Mouse (Mus musculus) T-helper 1 cell (primary cell): ENCODE results near the gene Galr3.

Experiments
- in situ Hi-C: fragments of 300-600 bp; cut with MboI, MseI; formaldehyde crosslinking; loops from one replicate; pipeline ENCODE4 v1.15.1; 2025; ENCODE audit warnings: high pct_unique_total_duplicates

The Galr3 gene

DNA sequence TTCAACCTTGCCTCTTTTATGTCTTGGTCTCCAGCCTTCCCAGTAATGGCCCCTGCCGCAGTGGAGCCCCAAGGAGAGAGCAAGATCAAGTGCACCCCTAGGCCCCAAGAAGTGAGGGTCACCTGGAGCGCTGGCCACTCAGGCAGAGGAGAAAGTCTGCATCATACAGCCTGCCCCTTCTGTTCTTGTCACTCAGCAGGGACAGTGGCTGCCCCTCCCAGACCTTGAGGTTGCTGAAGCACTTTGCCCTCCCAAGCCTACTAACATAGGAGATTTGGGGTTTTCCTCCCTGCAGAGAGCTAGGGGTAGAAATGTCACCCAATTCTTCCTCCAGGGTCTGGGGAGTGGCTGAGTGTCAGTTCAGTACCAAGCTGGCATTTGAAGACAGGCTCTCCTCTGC lies 10.7 kb downstream of the Galr3 start:
- in situ Hi-C loops, result no loop called here

DNA sequence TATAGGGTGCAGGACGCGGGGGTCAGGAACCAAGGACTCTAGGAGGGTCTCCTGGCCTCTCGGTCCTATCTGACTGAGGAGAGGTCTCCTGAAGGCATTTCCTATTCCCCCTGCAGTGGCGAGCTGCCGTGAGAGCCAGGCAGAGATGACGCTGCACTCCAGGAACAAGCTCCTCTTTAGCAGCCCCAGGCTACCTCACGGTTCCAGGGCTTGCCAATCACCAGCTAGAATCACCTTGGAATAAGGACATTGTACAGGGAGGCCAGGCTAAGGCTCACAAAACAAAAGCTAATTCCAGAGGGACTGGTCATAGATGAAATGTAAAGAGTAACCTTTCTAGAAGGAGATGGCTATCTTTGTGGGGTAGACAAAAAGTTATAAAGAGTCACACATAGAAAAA lies 14.9 kb downstream of the Galr3 start:
- in situ Hi-C loops, result no loop called here

DNA sequence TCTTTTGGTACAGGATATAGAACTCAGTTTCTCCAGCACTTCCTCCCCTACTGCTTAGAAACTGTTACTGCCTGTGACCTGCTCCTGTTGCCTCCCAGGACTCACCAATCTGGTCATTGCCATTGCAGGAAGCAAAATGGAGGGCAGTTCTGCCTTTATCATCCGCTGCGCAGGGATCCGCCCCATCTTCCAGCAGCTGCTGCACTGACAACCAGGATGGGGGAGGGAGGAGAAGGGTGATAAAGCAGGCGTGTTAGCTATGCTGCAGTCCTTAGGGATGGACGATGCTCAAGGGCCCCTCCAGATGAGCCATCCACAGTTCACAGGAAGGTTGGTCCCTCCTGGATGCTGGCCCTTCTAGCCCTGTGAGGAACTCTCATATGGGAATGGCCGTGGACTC lies 16.2 kb downstream of the Galr3 start:
- in situ Hi-C loops, result no loop called here

DNA sequence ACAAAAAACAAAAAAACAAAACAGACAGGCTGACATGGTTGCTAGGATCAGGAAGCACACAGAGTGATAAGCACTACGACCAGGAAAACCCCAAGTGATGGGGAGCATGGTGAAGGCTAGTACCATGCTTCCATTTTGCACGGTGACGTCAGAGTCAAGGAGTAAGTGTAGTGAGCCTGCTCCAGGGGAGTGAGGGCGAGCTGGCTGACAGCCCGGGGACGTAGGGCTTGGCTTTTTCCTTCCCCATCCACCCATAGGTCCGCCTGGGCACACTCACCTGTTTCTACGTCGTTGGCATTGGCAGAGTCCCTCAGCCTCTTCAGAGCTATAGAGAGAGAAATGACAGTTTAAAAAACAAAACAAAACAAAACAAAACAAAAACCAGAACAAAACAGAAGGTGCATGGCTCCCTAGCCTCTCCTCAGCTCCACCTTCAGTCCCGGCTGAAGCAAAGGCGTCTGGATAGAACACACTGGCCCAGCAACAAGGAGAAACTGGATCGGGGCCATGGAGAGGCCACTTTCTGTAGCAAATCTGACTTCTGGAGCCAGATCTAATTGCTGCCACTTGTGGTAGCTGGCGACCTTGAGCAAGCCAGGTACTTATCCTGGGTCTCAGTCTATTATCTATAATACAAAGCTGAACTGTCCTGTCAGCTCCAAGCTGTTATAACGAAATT lies 19.3 kb downstream of the Galr3 start:
- in situ Hi-C loops, result no loop called here

DNA sequence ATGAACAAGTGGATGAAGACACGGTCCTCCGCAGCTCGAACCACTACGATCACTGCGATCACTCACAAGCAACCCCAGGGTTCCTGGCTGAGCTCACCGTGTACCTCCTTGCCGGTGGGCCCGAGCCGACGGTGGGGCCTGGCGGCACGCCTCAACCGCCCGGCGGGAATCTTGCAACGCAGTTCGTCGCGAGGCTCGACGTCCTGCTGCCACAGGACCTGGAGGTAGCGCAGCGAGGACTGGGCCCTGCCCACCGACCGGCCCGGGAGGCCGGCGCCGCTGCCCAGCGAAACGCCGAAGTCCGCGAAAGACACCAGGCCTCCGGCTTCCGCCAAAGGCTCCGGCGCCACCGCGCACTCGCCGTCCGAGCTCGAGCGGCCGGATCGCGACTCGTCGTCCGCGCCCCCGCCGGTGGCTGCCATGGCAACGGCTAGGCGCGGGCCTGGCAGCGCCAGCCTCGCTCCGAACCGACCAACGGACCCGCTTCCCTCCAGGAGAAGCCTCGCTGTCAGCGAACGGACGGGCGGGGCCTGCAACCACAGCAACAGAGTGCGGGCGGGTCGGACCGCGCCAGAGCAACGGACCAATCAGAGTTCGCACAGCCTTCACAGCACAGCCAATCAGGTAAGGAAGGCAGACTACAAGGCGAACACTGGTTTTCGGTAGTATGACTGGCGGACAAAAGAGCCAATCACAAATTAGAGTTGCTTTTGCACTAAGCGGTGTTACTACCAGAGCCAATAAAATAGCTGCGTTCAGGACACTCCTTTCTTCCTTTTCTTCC lies 20.9 kb downstream of the Galr3 start, which contains the start of gene Ankrd54:
Gene Ankrd54, minus strand, starts transcription at position 518 of the 784 bp plus-strand sequence.
- in situ Hi-C loops, result no loop called here

DNA sequence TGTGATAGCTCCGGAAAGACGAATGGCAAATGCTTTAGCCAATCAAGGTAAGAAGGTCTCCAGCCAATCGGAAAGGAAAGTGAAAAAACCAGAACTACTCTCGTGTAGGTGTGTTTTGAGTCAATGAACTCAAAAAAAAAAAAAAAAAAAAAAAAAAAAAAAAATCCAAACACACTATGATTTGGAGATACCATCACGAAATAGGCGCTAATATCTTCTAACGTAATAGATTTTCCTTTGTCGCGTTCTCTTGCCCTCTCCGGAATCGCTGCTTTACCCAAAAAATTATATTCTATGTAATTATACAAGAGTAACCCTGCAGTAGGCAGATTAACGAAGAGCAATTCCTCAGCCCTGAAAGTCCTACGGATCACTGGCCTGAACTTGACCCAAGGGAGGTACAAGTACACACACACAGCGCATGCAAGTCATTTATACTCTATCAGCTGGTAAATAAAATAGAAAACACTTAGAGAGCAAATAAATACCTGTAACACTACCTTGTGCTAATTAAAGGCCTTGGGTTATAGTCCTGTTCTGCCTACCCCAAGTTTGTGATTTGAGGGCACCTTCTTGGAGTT lies 21.6 kb downstream of the Galr3 start:
- in situ Hi-C loops, result no loop called here

DNA sequence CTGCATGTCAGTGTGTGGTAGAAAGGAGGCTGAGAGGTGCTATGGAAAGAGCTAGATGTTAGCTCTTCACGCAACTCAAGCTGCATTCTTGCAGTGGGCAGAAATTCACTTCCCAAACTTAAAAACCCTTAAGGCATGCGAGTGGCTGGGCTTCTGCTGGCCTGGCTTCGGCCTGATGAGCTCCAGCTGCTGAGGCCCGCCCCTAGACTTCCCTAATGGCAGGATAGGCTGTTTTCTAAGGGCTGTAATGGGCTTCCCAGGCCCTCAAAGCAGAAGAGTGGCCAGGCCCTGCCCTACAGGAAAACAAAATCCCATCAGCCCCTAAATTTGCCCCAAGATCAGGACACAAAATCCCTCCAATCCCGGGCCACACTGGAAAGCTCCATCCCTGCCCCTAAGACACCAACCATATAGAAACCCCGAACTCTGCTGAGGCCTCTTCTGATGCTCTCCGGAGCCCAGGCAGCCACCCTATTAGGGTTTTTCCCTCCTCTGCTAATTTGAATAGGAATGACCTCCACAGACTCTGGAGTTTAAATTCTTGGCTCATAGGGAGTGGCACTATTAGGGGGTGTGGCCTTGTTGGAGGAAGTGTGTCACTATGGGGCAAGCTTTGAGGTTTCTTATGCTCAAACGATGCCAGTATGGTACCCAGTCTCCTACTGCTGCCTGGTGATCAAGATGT lies 23.5 kb downstream of the Galr3 start:
- in situ Hi-C loops, result no loop called here

DNA sequence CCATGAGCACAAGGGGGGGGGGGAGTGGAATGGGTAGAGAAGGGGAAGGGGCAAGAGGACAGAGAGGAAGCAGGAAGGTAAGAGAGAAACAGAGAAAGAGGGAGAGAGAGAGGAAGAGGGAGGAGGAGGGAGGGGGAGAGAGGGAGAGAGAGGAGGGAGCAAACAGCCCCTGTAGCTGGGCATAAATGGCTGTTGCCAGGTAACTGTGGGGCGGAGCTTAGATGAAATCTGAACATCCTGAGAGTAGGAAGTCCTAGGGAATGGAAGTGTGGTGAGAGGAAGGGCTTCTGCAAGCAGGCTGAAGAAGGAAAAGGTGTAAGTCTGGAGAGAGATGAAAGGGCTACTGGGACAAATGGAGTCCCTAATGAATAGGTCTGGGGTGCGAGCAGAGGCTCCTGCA lies 24.6 kb downstream of the Galr3 start:
- in situ Hi-C loops, result no loop called here

DNA sequence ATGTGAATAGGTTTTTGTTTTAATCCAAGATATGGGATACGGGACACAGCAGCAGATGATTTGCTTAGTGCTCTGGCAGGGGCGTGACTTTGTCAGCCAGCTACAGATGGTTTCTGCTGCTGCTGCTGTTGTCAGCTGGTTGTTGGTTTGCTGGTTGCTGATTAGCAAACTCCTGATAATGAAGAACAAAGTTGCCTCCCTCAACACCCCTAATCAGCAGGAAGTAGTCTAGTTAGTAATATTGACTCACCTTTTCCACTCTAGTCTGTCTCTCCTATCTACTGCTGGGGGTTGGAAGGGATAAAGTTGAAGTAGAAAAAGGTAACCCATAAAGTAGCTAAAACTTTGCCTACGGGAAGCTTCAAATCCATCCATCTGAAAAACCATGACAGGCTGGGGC lies 25.9 kb downstream of the Galr3 start:
- in situ Hi-C loops, result no loop called here

DNA sequence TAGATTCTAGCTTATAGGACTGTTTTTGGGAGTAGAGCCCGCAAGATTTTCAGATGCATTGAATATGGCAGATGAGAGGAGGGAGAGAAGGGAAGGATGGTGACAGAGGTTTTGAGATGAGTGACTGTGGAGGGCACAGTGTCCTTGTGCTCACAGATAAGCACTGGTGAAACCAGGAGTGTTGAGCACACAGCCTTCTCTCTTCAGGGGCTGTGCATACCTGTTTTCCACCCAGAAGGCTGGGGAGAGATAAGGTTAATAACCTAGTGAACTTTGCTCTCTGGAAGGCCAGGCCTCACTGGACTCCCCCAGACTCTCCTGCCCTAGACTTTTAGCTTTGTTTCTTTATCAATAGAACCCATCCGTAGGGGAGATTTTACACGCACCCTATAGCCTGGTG lies 26.7 kb downstream of the Galr3 start:
- in situ Hi-C loops, result no loop called here

DNA sequence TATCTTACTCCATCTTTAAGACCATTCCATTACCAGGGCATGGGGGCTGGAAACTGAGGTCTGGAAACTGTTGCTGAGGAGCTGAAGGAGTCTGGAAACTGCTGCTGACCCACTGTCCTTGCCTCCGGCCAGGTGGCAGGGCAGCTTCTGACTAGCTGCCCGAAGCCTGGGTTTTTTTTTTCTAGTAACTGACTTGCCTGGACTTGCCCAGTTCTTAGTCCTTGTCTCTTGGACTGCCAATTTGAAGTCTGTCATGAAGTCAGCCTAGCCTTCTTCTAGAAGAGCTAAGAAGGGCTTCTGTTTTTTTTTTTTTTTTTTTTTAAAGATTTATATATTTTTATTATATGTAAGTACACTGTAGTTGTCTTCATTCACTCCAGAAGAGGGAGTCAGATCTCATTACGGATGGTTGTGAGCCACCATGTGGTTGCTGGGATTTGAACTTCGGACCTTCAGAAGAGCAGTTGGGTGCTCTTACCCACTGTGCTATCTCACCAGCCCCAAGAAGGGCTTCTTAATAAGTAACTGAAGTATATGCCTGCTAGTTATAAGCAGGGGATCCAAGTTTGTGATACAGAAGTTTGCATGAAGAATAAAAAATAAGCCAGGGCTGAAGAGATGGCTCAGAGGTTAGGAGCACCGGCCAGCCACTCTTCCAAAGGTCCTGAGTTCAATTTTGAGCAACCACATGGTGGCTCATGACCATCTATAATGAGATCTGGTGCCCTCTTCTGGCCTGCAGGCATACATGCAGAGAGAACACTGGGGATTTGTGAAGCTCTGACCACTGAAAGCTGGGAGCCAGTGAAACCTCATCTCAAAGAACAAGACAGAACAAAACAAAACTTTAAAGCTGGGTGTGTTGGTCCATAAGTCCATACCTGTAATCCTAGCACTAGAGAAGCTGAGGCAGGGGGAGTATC lies 29.7 kb downstream of the Galr3 start:
- in situ Hi-C loops, result no loop called here

DNA sequence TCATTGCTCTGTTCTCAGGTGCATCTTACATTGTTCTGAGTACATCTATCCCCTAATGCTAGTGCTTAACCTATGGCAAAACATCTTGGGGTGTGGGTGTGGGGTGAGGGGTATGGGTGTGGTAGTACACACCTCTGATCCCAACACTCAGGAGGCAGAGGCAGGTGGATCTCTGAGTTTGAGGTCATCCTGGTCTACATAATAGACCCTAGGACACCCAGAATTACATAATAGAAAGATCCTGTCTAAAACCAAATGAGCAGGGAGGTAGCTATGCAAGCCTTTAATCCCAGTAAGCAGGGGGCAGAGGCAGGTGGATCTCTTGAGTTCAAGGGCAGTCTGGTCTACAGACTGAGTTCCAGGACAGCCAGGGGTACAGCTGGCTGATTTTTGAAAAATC lies 32.1 kb downstream of the Galr3 start:
- in situ Hi-C loops, result no loop called here

DNA sequence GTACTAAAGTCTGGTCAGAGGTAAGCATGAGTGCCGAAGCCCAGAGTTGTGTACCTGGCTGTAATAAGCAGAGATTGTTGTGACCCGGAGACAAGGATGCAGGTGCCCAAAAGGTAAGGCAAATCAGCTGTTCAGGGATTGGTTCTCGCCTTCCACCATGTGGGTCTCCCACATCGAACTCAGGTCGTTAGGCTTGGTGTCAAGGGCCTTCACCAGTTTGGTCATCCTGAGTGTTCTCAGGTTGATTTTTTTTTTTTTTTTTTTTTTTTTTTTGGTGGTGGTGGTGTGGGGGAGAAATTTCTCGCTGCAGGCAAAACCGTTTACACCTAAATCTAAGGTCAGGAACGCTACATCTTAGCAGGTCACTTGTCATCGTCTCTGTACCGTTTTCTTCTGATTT lies 32.8 kb downstream of the Galr3 start:
- in situ Hi-C loops, result no loop called here

DNA sequence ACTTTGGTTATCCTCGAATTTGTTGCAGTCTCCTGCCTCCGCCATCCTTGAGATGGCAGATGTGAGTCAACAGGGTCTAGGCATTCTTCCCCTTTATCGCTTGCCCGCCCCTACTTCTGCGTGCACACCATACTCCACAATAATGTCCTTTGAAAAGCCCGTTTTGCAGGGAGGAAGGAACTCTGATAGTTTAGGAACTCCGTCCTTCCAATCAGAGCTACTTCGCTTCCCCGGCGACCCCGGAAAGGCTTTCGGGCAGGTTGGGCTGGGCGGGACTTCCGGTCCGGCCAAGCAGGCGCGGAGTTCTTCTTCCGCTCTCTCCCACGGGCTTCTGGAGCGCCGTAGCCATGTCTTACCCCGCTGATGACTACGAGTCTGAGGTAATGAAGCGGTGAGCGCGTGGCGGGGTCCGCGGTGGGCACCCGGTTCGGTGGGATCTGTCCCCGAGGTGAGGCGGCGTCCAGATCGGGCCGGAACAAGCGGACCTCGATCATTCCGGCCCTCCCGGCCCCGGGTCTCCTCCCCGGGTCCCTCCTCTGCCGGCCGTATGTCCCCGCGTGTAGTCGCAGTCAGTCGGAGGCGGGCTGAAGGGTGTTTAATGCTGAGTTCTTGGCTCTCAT lies 33.3 kb downstream of the Galr3 start, which contains the start of gene Eif3l:
Gene Eif3l, plus strand, starts transcription at position 267 of the 620 bp plus-strand sequence.
- in situ Hi-C loops, result no loop called here

DNA sequence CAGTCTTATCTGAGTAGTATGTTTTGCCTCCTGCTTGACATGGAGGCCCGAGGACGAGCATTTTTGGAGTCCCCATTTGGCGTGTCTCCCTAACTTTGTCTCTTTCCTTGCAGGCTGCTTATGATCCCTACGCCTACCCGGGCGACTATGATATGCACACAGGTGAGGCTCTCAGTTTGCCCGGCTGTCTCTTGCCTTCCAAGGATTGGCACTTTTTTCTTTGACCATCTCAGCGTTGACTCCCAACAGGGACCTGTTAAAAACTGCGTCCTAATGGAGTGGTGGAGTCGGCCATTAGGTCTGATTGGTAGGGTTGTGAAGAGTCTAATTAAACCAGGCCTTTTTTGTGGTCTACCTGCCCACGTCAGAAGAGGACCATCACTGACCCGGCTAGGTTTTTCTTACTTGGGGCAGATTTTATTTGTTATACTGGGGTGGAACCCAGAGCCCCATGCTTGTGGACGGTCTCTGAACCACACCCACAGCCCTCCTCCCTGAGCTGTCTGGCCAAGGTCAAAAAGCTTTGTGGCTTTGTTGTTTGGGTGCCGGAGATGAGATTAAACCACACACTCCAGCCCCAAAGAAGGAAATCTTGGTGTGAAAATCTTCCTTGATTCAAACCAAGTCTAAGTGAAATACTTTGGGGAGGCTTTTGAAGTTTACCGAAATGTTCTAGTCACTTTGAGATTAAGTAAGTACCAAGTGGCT lies 34.1 kb downstream of the Galr3 start:
- in situ Hi-C loops, result no loop called here

DNA sequence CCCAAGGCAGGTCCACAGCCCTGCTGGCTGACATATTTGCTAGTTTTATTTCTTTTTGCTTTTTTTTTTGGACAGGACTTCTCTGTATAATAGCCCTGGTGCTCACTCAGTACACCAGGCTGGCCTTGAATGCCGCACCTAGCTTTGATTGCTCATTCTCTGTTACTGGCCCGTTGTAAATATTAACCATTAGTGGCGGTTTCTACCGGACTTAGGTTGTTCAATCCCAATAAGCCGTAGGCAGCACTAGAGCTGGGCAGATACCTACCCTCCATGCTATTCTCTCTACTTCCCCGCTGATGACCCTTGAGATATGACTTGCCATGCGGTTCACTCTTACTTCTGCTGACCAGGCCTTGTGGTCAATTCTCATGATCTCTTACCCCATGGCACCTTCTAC lies 37.9 kb downstream of the Galr3 start:
- in situ Hi-C loops, result no loop called here

DNA sequence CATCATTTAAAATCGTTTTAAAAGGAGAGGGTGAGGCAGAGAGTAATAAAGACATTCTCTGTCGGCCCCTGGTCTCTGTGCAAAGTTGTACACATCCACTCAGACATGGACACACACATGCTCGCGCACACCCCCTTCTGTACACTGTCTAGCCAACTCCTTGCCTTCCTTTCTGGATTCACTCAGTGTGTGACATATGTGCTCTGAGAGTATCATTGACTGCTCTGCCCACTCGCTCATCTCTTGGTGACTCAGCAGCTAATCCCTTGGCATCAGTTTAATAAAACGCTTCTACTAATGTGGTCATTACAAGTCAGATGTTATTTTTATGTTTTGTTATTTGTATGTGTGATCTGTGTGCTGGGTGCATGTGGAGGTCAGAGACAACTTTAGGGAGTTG lies 50.6 kb downstream of the Galr3 start:
- in situ Hi-C loops, result no loop called here
